Mouse (Mus musculus): ENCODE results near the gene Slc12a4.

DNA sequence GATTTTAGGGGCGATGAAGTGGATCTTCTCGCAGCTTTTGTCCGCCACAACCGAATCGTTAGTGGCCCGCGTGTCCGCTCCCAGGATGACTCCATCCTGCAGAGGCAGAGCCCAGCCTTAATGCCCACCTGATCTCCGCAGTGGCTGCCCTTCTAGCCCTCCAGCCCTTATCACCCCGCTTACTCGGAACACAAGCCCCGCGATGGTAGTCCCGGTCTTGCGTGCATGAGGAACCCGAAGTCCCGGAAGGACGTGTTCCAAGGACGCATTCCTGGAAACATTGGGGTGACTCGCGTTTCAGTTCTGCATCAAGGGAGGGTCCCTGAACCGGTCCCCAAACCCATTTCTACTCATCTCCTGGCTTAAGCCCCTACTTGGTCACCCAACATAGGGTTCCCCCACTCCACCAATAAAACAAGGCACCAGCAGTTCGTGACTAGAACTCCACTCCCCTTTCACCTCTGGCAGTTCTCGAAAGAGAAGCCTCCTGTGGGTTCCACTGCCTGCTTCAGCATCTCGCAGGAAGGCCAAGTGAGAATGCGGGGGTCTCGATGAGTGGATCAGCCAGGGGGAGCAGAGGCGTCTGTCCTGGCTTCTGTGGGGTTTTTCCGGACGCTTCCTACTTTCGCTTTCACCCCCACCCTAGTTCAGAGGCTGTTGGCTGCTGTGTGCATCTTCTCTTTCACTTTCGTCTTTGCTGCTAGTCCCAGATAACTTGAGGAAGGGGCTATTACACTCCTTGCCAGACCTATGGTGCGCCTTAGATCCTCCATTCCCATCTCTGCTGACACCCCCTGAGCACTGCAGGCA lies 28.2 kb downstream of the Slc12a4 start:
- no peak for TF ChIP-seq CHD2 (IDR thresholded peaks at IDR 0.05; ENCODE audit: low read depth, low read length)
- no peak for TF ChIP-seq ZNF384 (IDR thresholded peaks at IDR 0.05; ENCODE audit: low read depth, low read length)
- no peak for TF ChIP-seq MAFK (IDR thresholded peaks at IDR 0.05; ENCODE audit: insufficient read depth, low read depth, low read length)
- TF ChIP-seq ZC3H11A (IDR thresholded peaks at IDR 0.05; ENCODE audit: borderline replicate concordance, low read depth, low read length) = no peak
- TF ChIP-seq HCFC1 (IDR thresholded peaks at IDR 0.05; ENCODE audit: borderline replicate concordance, insufficient read depth, low read length) = no peak

Data from ES-E14 (cell line).